Mouse (Mus musculus) ovary, postnatal 14 days (tissue): ENCODE measurements around the gene Ei24.

Experiments
- DNase-seq: peaks from one replicate; pipeline ENCODE4 v3.0.0; 2022; ENCODE audit warnings: low spot score

Ei24 gene

DNA sequence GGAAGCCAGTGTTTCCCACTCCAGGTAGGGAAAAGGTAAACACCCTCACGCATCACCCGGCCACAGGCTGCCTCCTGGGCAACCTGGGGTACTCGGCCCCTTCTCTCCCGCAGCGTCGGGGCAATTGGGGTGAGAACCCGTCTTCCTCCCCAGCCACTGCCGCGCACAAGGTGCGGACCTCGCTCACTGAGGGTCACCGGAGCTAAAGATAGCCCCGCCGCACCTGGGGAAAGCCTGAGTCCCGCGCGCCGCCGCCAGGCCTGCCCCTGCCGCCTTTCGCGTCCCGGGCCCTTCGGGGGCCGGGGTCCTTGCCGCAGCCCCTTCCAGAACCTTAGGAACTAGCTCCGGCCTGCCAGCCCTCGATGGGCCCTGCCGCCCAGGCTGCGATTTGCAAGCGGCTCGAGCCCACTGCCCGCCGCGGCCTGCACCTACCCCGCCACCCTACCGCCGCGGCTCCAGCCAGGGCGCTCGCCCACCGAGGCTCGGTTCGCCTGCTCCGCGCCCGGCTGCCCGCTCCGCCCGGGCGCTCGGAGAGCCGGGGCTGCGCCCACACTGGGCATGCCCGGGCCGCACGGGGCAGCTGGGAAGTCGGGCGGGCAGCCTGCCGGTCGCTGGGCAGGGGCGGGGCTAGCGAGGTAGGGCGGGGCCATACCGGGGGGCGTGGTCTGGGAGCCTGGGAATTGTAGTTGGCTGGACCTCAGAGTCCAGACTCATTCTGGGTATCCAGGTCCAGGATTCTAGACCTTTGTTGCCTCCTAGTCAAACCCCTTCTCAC, at the start of gene Ei24:
Ei24 (minus strand) TSS at position 613 of the 775 bp plus-strand sequence.
- peak; percentile 97 for DNase-seq

DNA sequence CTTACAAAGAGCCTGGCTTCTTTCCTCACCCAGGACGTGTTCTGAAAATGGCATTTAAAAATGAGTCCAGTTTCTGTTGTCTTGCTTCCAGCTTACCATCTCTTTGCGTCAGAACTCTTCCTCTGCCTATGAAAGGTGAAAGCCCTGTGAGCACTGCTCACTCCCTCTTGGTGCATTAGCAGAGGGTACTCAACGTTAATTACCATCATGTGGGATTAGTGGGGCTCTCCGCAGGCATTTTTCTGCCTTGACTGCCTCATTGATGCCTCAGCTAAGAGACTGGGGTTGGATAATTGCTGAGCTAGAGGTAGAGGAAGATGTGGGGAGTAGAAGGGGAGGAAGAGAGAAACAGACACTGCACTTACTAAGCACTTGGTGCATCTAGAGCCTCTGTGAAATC, 49.2 kb upstream of the Ei24 start:
- no peak for DNase-seq

DNA sequence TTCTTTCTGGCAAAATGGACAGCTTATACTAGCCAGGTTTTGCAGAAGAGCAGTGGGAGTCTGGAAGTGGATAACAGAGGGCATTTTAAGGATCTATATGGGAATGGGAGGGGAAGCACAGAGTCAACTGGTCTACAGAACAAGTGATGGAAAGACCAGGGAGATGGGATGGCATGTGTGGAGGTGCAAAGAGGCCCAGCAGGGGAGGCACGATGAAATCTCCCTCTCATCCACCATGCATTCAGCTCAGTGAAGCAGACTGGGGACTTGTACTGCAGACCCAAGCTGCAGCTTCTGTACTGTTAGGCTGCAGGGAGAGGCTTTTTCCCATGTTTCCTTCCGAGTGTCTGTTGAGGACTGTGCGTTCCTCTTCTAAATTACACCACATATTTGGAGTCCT, 36.7 kb upstream of the Ei24 start:
- no peak for DNase-seq

- DNase-seq, result peak; percentile 3
These were observed 36.1 kb upstream of the Ei24 start for GRCm38 (mm10) chr9:36833043-36833881.

DNA sequence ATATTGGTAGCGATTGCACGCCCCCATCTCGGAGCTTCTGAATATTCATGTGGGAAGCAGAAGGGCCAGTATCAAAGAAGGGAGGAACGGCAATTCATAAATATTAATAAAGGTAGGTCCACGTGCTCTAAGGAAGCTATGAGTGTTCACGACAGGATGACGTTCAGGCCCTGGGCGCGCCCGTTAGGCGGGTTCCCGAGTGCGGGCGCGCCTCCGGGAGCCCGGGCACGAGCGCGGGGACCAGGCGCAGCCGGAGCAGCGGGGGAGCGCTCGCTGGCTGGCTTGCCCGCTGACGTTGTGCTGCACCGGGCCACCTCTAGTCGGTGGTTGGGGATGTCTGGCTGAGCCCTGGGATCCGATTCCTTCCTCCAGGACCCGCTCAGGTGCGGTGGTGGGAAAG, 35.3 kb upstream of the Ei24 start:
- DNase-seq, result peak; percentile 52

GRCm38 (mm10) chr9:36831401-36831800, 34.2 kb upstream of the Ei24 start:
- DNase-seq, result no peak

- no peak for DNase-seq
These were observed 29.6 kb upstream of the Ei24 start for GRCm38 (mm10) chr9:36826612-36827363.

GRCm38 (mm10) chr9:36822024-36822423, 24.8 kb upstream of the Ei24 start:
- no peak for DNase-seq

DNA sequence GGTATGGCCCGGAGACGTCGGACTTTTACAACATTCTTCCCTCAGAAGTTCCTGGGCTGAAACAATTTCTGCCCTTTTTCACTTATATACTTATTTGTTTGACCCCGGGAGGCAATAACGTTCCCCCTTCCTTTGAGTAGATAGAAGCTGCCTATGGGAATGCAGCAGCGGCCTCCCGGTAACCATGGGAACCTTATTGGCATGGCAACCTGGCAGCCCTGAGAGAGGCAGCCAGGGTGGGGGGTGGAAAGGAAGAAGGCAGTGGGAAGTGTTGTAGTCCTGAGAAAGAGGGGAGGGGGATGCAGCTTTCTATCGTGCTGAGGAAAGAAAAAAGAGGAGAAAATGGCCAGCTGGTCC, 24.4 kb upstream of the Ei24 start, which contains the start of gene Fez1:
Fez1 (plus strand) TSS at position 221 of the 357 bp plus-strand sequence.
- DNase-seq, result peak; percentile 10

- DNase-seq, result no peak
These were observed 23.9 kb upstream of the Ei24 start for GRCm38 (mm10) chr9:36820969-36821643.

DNA sequence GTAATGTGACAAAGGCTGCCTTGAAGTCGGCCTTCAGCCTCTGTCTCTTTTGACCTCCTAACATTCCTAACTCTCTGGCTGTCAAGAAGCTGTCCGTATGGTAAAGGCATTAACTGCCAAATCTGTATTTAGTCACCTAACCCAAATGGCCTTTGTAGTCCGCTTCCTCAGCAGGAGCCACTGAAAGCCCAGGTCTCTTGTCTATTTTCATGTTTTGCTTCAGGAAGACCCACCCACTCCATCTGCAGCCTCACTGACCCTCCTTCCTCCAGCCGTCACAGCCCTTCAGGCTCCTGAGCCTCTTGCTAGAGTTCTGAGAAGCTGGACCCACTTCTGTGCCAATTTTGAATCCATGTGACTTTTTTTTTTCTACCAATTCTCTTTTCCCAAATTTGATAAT, 21.7 kb upstream of the Ei24 start:
- no peak for DNase-seq

DNA sequence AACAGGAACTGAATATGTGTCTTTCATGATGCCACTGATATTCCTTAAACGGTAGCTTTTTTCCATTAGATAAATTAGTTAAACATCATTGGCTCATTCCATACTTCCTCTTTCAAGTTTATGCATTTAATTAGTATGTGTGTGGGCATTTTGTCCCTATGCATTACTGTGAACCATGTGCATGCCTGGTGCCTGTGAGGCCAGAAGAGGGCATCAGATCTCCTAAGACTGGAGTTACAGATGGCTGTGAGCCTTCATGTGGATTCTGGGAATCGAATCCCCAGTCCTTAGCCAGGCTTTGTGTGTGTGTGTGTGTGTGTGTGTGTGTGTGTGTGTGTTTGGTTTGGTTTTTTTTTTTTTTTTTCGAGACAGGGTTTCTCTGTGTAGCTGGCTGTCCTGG, 17.3 kb upstream of the Ei24 start:
- no peak for DNase-seq

- DNase-seq, result no peak
These were observed 11.1 kb upstream of the Ei24 start for GRCm38 (mm10) chr9:36808126-36808785.

DNA sequence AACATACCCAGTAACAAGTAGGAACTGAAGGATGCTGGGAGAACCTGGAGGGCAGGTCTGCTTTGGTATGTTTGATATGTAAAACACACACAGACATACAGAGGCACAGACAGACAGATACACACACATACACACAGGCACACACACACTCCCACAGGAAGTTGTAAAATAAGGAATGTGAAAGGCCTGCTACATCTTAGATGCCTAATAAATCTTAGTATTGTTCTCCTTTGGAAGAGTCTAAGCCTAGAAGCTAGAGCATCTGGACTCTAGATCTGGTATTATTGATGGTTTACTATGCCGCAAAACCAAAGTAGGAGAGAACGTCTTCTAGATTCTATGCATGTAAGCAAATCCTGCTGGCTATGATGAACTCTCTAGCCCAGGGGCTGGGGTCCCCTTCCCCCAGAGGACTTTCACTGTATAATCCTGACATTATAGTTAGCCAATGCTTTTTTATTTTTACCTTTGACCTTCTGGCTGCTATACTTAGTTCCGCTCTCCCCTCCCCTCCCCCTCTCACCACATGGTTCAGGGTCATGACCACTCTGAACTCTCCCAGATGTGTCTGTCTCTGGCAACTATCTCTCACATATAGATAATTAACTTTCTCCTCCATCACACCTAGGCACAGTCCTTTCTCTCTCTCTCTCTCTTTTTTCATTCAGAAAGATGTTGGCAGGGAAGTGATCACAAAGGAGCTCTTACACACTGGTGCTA, 8.2 kb upstream of the Ei24 start:
- no peak for DNase-seq

DNA sequence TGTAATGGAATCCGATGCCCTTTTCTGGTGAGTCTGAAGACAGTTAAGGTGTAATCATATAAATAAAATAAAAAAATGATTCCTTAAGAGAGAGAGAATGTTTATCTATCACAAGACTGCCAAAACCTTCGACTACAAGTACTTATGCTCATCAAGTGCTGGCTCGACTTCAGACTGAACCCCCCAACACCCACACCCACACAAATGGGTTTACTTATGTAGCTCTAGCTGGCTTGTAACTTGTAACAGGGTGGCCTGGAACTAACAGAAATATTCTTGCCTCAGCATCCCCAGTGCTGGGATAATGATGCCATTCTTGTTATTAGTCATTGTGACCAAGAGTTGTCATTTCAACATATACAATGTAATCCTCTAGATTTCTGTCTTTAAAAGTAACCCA, 6.7 kb upstream of the Ei24 start:
- no peak for DNase-seq

DNA sequence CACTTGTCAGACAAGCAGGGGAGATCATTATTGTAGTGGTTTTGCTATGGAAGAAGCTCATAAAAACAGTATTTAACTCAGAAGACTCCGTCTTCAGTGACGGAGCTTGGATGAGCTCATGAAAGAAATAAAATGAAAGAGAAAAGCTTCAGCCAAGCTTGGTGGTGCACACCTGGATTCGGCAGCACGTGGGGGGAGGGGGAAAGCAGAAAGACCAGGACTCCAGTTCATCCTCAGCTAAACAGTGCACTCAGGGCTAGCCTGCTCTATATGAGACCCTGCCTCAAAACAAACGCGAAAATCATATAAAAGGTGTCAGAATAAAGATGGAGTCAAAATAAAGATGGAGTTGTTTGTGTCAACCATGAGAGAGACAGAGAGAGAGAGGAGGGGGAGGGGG, 6.2 kb upstream of the Ei24 start:
- no peak for DNase-seq

- DNase-seq, result no peak
These were observed 5.8 kb upstream of the Ei24 start for GRCm38 (mm10) chr9:36802951-36803350.

- DNase-seq, result no peak
These were observed 4.8 kb upstream of the Ei24 start for GRCm38 (mm10) chr9:36801961-36802360.

DNA sequence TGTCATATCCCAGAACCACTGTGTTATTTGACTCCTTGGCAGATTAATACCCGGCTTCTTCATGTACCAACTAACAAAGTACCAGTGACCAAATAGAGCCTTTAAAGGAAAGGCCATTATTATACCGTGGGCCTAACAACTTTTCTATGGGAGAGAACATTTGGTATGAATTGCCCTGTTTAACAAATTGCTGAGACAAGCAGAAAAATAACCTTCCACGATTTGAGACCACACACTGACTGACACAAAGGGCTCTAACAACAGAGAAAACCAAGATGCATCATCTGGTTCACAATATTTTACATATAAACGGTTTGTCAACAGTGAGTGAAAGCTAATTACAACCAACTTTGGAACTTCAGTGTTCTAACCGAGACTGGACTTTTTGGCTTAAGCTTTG, 969 bp downstream of the Ei24 start:
- DNase-seq, result no peak

DNA sequence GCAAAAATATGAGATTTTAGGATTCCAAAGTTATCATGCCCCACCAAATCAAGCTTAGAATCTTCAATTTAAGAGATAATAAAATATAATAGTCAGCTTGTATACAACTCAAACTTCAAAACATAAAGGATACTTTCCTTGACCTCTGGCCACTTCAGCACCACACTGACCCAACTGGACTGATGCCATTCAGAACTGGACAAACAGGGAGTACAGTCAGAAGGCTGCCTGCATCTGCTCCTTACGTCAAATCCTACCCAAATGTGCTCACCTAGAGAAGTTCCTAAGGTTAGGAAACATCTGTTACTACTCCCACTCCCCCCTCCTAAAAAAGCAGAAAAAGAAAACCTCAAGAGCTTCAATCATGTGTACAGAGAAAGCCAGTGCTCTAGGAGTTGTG, 1.6 kb downstream of the Ei24 start:
- no peak for DNase-seq

GRCm38 (mm10) chr9:36794487-36794886, 2.7 kb downstream of the Ei24 start:
- no peak for DNase-seq
